Mouse (Mus musculus) thymus, adult 2 months (tissue): ENCODE data around the gene Rnpepl1. TPM values are rescaled to one million over a fixed set of nuclear protein-coding genes. Genes with fewer than 3 reads are reported as not detected.

Experiments used
- DNase-seq: peaks from one replicate; pipeline ENCODE4 v3.0.0; 2021
- H3K27ac ChIP-seq: fragments of 200-500 bp; 2 replicates; pipeline ENCODE4 v1.5.1; 2012; ENCODE audit warnings: low read length, control low read depth; ENCODE audit not compliant: control insufficient read depth, insufficient read depth
- H3K27me3 ChIP-seq: fragments of 200-500 bp; 2 replicates; pipeline ENCODE4 v1.6.1; 2012; ENCODE audit warnings: mild to moderate bottlenecking, low read length, moderate library complexity, mixed read lengths; ENCODE audit not compliant: control insufficient read depth, insufficient read depth
- H3K36me3 ChIP-seq: fragments of 200-500 bp; 2 replicates; pipeline ENCODE4 v1.6.1; 2012; ENCODE audit warnings: mild to moderate bottlenecking, low read length, moderate library complexity; ENCODE audit not compliant: control insufficient read depth, insufficient read depth
- H3K4me1 ChIP-seq: fragments of 200-500 bp; replicated peaks from 2 replicates; pipeline ENCODE4 v1.6.1; 2012; ENCODE audit warnings: low read length; ENCODE audit not compliant: control insufficient read depth, insufficient read depth
- H3K4me3 ChIP-seq: fragments of 200-500 bp; 2 replicates; pipeline ENCODE4 v1.5.1; 2012; ENCODE audit warnings: mild to moderate bottlenecking, low read length, control low read depth, moderate library complexity; ENCODE audit not compliant: control insufficient read depth, insufficient read depth
- CTCF ChIP-seq: fragments of 200-500 bp; IDR thresholded peaks from 2 replicates; pipeline ENCODE4 v1.5.1; 2012; ENCODE audit warnings: mild to moderate bottlenecking, control low read depth, low read length, moderate library complexity, borderline replicate concordance; ENCODE audit not compliant: control insufficient read depth, poor library complexity, insufficient read depth; ENCODE audit errors: extremely low read depth
- POLR2A ChIP-seq: fragments of 200-500 bp; IDR thresholded peaks from 2 replicates; pipeline ENCODE4 v1.6.1; 2012; ENCODE audit warnings: mild to moderate bottlenecking, low read length, control low read depth, moderate library complexity; ENCODE audit not compliant: control insufficient read depth, poor library complexity, insufficient read depth; ENCODE audit errors: extremely low read depth
- WGBS: fragments of 180-500 bp; shearing (Covaris S2); methylation state at CpG from one replicate; pipeline ENCODE4 v1.1.7; 2018; 5-methylcytosine and 5-hydroxymethylcytosine counted together
- polyA plus RNA-seq: library from polyadenylated mRNA; depleted of rRNA; stranded (reverse); fragments of >200 nt; gene quantifications from 2 replicates; pipeline ENCODE4 v1.2.3, GENCODE M21; 2012

The Rnpepl1 gene
- polyA plus RNA-seq, 1 experiment = 440 TPM

DNA sequence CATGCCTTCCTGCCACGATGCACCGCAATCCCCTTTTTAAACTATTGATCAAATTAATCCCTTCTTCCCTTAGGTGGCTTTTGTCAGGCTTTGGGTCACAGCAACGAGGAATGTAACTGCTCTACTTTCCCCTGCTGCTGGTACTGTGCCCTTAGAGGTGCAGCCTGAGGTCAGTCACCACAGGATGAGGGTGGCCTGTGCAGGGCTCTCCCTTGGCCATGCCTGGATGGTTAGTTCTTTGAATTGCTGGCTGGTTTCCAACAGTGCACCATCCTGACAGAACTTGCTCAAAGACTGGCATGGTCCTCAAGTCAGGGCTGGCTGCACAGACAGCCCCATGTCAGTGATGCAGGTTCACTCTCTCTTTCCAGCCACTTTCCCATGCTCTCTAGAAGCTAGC lies 36.6 kb upstream of the Rnpepl1 start:
- DNase-seq = no peak
- 84% methylated on average over 3 of the region's 3 CpGs for WGBS
- Histone ChIP-seq H3K27me3 (no peaks in the 10 kb centered on the region), H3K4me3 (no peak overlapping the region), H3K4me1 (no peaks in the 10 kb centered on the region), H3K27ac (no peak overlapping the region), H3K36me3 (no peaks in the 10 kb centered on the region)
- TF ChIP-seq POLR2A (no peak), CTCF (no peak)

GRCm38 (mm10) chr1:92875360-92876111 lies 35.0 kb upstream of the Rnpepl1 start:
- Histone ChIP-seq H3K27me3 (no peaks in the 10 kb centered on the region), H3K36me3 (no peaks in the 10 kb centered on the region), H3K27ac (no peak overlapping the region), H3K4me1 (no peaks in the 10 kb centered on the region), H3K4me3 (no peak overlapping the region)
- TF ChIP-seq CTCF (no peak), POLR2A (no peak)
- DNase-seq = no peak
- 76% methylated on average over 8 of the region's 8 CpGs for WGBS

DNA sequence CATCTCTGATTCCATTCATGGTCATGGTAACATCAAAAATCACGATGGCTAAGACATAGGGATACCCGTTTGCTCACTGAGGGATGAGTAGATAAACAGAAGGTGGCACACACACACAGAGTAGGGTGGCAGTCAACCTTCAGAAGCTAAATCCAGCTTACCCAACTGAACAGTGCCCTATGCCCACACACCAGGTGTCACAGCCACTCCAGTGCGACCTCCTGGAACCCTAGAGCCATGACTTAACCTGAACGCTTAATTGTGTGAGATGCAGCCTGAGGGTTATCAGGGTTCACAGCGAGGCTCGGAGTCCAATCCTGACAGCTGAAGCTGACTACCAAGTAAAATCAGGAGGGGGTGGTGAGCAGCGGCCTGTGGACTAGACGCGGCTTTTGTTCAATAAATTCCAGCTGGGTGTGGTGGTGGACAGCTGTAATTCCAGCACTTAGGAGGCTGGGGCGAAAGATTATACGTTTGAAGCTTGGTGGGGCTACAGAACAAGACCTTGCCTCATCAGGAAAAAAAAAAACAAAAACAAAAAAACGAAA lies 33.1 kb upstream of the Rnpepl1 start:
- H3K27ac ChIP-seq = no peak overlapping the region
- H3K4me3 ChIP-seq = no peak overlapping the region
- H3K4me1 ChIP-seq = no peaks in the 10 kb centered on the region
- no peaks in the 10 kb centered on the region for H3K36me3 ChIP-seq
- WGBS = 85% methylated on average over 12 of the region's 12 CpGs
- DNase-seq = no peak
- TF ChIP-seq POLR2A = no peak
- TF ChIP-seq CTCF = no peak
- no peaks in the 10 kb centered on the region for H3K27me3 ChIP-seq

DNA sequence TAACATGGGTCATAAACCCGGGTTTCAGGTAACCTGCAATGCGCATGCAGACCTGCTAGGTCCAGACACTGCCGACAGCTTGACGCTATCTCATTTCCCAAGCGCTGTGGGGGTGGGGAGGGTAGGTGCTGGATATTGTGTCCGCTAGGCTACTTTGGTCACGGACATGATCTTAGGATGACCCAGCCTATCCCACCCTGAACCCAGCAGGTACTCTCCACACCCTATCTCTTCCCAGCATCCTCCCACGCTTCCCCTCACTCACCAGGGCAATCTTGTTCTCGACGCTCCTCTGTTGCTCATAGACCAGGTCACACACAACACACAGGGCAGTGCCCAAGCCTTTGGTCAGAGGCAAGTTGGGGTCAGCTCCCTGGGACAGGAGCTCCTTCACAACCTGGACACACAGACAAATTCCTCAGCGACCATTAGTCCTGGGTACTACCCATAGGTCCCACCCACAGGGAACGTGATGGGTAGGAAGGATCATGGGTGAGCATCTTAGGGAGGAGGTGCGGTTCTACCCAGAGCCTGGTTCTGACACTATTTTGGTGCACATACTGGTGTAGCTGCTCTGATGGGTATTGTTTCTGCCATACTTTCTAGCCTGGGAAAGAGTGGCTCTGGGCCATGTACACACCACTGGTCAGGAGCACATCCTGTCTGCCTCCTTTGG lies 32.4 kb upstream of the Rnpepl1 start:
- DNase-seq = no peak
- no peaks in the 10 kb centered on the region for H3K27me3 ChIP-seq
- no peaks in the 10 kb centered on the region for H3K36me3 ChIP-seq
- no peak overlapping the region for H3K27ac ChIP-seq
- 90% methylated on average over 13 of the region's 13 CpGs for WGBS
- no peaks in the 10 kb centered on the region for H3K4me1 ChIP-seq
- TF ChIP-seq CTCF (no peak), POLR2A (no peak)
- H3K4me3 ChIP-seq = no peak overlapping the region

GRCm38 (mm10) chr1:92879266-92879665 lies 31.3 kb upstream of the Rnpepl1 start:
- Histone ChIP-seq H3K36me3 (no peaks in the 10 kb centered on the region), H3K27me3 (no peaks in the 10 kb centered on the region), H3K4me3 (no peak overlapping the region), H3K27ac (no peak overlapping the region), H3K4me1 (no peaks in the 10 kb centered on the region)
- DNase-seq = no peak
- WGBS = 92% methylated on average over 12 of the region's 12 CpGs
- TF ChIP-seq POLR2A = no peak
- no peak for TF ChIP-seq CTCF

- Histone ChIP-seq H3K27ac (no peak overlapping the region), H3K4me3 (no peak overlapping the region), H3K36me3 (no peaks in the 10 kb centered on the region), H3K4me1 (no peaks in the 10 kb centered on the region), H3K27me3 (no peaks in the 10 kb centered on the region)
- WGBS = 89% methylated on average over 5 of the region's 5 CpGs
- no peak for TF ChIP-seq POLR2A
- TF ChIP-seq CTCF = no peak
- DNase-seq = no peak
These were observed 30.5 kb upstream of the Rnpepl1 start for GRCm38 (mm10) chr1:92880101-92880500.
